Comparison of ENCODE assay signal across 12 mouse cellular contexts in genomic region chr10:22306452-22306851, GRCm38 (mm10). TPM values are rescaled to one million over a fixed set of nuclear protein-coding genes. Genes with fewer than 3 reads are reported as not detected.
A peak's percentile ranks its signal among the peaks of the same experiment; 100 is the strongest.
DNase-seq lines count a peak whose midpoint lies in the region; ATAC-seq lines count a peak whose summit lies in the region.
"Had no signal": no experiment of that assay in that cellular context is flagged by ENCODE, and none has a peak within 500 bp of the region (broad histone marks: within the 10 kb centered on the region; RNA-seq: fewer than 3 reads in every experiment).

No protein-coding gene starts in this region.

- no peaks in the 10 kb centered on the region for H3K4me1 ChIP-seq in liver, embryonic 11.5 days (replicated peaks; ENCODE audit: control insufficient read depth, insufficient read depth, low read length)
- H3K4me1 ChIP-seq in embryonic facial prominence, embryonic 10.5 days = no peaks in the 10 kb centered on the region
- no peaks in the 10 kb centered on the region for H3K4me1 ChIP-seq in hindbrain, embryonic 14.5 days (replicated peaks; ENCODE audit: control insufficient read depth, insufficient read depth, low read length)
- H3K4me1 ChIP-seq: embryonic facial prominence, embryonic 13.5 days had no signal

- H3K27me3 ChIP-seq in liver, embryonic 11.5 days (replicated peaks; ENCODE audit: control insufficient read depth, insufficient read depth, low read length) = no peaks in the 10 kb centered on the region
- H3K27me3 ChIP-seq in embryonic facial prominence, embryonic 10.5 days (replicated peaks; ENCODE audit: low read depth, poor library complexity, severe bottlenecking) = no peaks in the 10 kb centered on the region
- no peaks in the 10 kb centered on the region for H3K27me3 ChIP-seq in hindbrain, embryonic 14.5 days (ENCODE audit: control insufficient read depth, insufficient read depth, low read length)
- H3K27me3 ChIP-seq: embryonic facial prominence, embryonic 13.5 days had no signal

- H3K4me3 ChIP-seq in liver, embryonic 11.5 days (ENCODE audit: low read depth, low read length) = peak overlapping the region; percentile 34; the same call in 1 of the 2 replicates
- H3K4me3 ChIP-seq in embryonic facial prominence, embryonic 10.5 days = no peak overlapping the region
- H3K4me3 ChIP-seq in hindbrain, embryonic 14.5 days (replicated peaks; ENCODE audit: low read length) = no peak overlapping the region
- H3K4me3 ChIP-seq: embryonic facial prominence, embryonic 13.5 days had no signal

- no peaks in the 10 kb centered on the region for H3K9me3 ChIP-seq in liver, embryonic 11.5 days (ENCODE audit: control insufficient read depth, low read length)
- no peaks in the 10 kb centered on the region for H3K9me3 ChIP-seq in embryonic facial prominence, embryonic 10.5 days
- no peaks in the 10 kb centered on the region for H3K9me3 ChIP-seq in hindbrain, embryonic 14.5 days (ENCODE audit: control insufficient read depth, low read length)
- H3K9me3 ChIP-seq: embryonic facial prominence, embryonic 13.5 days had no signal

- H3K27ac ChIP-seq in liver, embryonic 11.5 days (ENCODE audit: low read depth, low read length) = no peak overlapping the region
- H3K27ac ChIP-seq in embryonic facial prominence, embryonic 10.5 days (replicated peaks) = no peak overlapping the region
- H3K27ac ChIP-seq in hindbrain, embryonic 14.5 days = no peak overlapping the region
- H3K27ac ChIP-seq: embryonic facial prominence, embryonic 13.5 days had no signal

- no peaks in the 10 kb centered on the region for H3K36me3 ChIP-seq in liver, embryonic 11.5 days (ENCODE audit: control insufficient read depth, insufficient read depth, low read length)
- no peaks in the 10 kb centered on the region for H3K36me3 ChIP-seq in embryonic facial prominence, embryonic 10.5 days (replicated peaks)
- no peaks in the 10 kb centered on the region for H3K36me3 ChIP-seq in hindbrain, embryonic 14.5 days (replicated peaks; ENCODE audit: control insufficient read depth, insufficient read depth)
- H3K36me3 ChIP-seq: embryonic facial prominence, embryonic 13.5 days had no signal

- DNase-seq in B cell, adult 2 months = peak; percentile 79 to 84
- DNase-seq in MEL-GATA-1-ER (ENCODE audit: extremely low read depth, low read depth) = peak; percentile 95
- no peak for DNase-seq in liver, embryonic 11.5 days (ENCODE audit: low spot score)
- DNase-seq in kidney, adult 11 months = no peak
- no peak for DNase-seq in embryonic facial prominence, embryonic 10.5 days (ENCODE audit: low spot score)
- no peak for DNase-seq in right cerebral cortex, postnatal 10 days (ENCODE audit: low spot score in 2 of 2)
- DNase-seq in hindbrain, embryonic 14.5 days (ENCODE audit: low spot score) = no peak
- DNase-seq: adrenal gland, postnatal 25 days had no signal

- H3K4me2 ChIP-seq in liver, embryonic 11.5 days = peak overlapping the region; percentile 37
- no peak overlapping the region for H3K4me2 ChIP-seq in hindbrain, embryonic 14.5 days (replicated peaks)
- H3K4me2 ChIP-seq: embryonic facial prominence, embryonic 13.5 days; midbrain, embryonic 11.5 days had no signal

- WGBS in liver, embryonic 11.5 days = 26% methylated on average over 4 of the region's 4 CpGs
- 65% methylated on average over 4 of the region's 4 CpGs for WGBS in embryonic facial prominence, embryonic 10.5 days
- 67% methylated on average over 4 of the region's 4 CpGs for whole genome bisulfite sequencing in hindbrain, embryonic 14.5 days

- no peak overlapping the region; the same call in 1 of the 2 replicates for H3K9ac ChIP-seq in liver, embryonic 11.5 days (ENCODE audit: low read depth, low read length)
- no peak overlapping the region for H3K9ac ChIP-seq in hindbrain, embryonic 14.5 days
- H3K9ac ChIP-seq: embryonic facial prominence, embryonic 13.5 days had no signal

- peak; percentile 66; the same call in 1 of the 2 replicates for ATAC-seq in liver, embryonic 11.5 days (replicated peaks; ENCODE audit: low FRiP score)
- ATAC-seq in neutrophil, adult 5-6 weeks (ENCODE audit: extremely low read depth, insufficient number of reproducible peaks, low FRiP score, poor library complexity, severe bottlenecking) = peak; percentile 85
- no peak for ATAC-seq in hindbrain, embryonic 14.5 days (ENCODE audit: low FRiP score)

RNA-seq across cellular contexts. Expression of gene Raet1d, which starts 53.9 kb away (rescaled TPM):
- polyA plus RNA-seq in liver, embryonic 11.5 days (2014; fragmentation: Nextera tagmentation; extraction: Ambion mirVana) = 8.0 and 8.1 TPM in 2 replicates
- 0.61 and 1.2 TPM in 2 replicates for total RNA-seq in neutrophil, adult 5-6 weeks (2017)
- 16.7 and 17.0 TPM in 2 replicates for polyA plus RNA-seq in embryonic facial prominence, embryonic 10.5 days (2016; fragmentation: Nextera tagmentation; extraction: Ambion mirVana)
- polyA plus RNA-seq in hindbrain, embryonic 14.5 days (2014; fragmentation: Nextera tagmentation; extraction: Ambion mirVana) = 2.0 and 2.3 TPM in 2 replicates
- total RNA-seq: heart, adult 18-20 months had no signal

Comparison
In these comparisons a context has a peak if more than half of its experiments do, and no peak if none do; other contexts are left out.
1. DNase-seq: peak in B cell, adult 2 months (2 of 2) and MEL-GATA-1-ER (single experiment); none in liver, embryonic 11.5 days (single experiment), kidney, adult 11 months (single experiment), embryonic facial prominence, embryonic 10.5 days (single experiment), right cerebral cortex, postnatal 10 days (0 of 2) and hindbrain, embryonic 14.5 days (single experiment).